Mouse (Mus musculus): ENCODE measurements around the gene Dkk2. TPM values are rescaled to one million over a fixed set of nuclear protein-coding genes. Genes with fewer than 3 reads are reported as not detected.
A peak's percentile ranks its signal among the peaks of the same experiment; 100 is the strongest.

Dkk2 gene
- polyA plus RNA-seq, 1 experiment: 0.70 TPM

DNA sequence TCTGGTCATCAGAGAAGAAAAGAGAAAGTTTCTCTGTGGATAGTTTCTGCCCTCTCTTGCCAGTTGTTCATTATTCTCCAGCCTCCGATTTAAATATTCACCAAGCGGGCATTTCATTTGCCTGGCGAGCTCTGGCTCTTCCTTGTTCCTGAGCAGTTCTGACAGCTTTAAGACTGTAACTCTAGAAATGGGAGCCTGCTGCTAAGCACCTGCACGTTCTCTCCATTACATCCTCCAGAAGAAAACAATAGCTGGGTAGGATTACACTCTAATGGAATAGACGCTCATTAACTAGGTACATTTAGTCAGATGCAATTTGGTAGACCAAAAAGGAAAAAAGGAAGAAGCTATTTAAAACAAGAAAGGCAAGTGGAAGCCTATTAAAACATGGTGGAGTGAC is 36.3 kb downstream of the Dkk2 start:
- no peak for DNase-seq (ENCODE audit: extremely low spot score in 1 of 2, low spot score in 1 of 2)

- DNase-seq (ENCODE audit: extremely low spot score in 1 of 2, low spot score in 1 of 2): no peak
Measured at GRCm38 (mm10) chr3:132122581-132122980, 37.5 kb downstream of the Dkk2 start.

- no peak for DNase-seq (ENCODE audit: extremely low spot score in 1 of 2, low spot score in 1 of 2)
Measured at GRCm38 (mm10) chr3:132125227-132125740, 40.2 kb downstream of the Dkk2 start.

DNA sequence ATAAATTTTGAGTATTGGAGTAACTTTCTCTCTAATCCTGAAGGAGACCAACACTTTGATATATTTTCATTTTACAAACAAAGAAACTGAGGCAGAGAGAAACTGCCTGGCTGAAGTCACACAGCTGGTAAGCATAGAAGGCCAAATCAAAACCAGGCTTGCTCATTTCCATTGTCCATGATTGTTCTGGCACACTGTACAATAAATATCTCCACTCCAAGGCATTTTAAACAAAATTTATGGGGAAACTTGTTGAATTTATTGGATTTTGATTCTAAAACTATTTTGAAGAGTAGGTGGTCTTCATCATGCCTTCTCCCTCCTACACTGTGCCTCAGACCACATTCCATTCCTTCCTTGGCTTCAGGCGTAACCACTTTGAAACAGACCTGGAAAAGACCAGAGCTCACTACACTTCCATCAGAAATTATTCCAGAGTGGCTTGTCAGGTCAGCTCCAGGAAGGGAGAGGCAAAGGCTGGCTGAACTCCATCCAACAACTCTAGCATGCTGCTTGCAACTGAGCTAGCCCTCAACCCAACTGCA is 44.7 kb downstream of the Dkk2 start:
- no peak for DNase-seq (ENCODE audit: extremely low spot score in 1 of 2, low spot score in 1 of 2)

DNA sequence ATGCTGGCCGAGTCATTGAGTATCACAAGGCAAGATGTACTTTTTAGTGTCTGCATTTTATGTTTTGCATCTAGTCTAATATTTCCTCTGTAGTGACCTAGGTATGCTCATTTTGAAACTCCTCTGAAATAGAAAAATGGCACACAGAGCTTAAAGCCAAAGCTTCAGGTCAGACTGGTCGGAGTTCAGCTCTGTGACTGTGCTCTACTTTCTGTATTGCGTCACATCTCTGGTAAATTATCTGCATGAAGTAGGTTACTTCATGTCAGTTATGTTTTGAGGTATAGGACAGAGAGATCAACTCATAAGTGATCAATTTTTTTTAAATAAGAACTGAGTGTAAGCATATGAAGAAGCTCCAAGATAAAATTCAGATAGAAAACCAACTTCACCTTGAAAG is 45.7 kb downstream of the Dkk2 start:
- no peak for DNase-seq (ENCODE audit: extremely low spot score in 1 of 2, low spot score in 1 of 2)

DNA sequence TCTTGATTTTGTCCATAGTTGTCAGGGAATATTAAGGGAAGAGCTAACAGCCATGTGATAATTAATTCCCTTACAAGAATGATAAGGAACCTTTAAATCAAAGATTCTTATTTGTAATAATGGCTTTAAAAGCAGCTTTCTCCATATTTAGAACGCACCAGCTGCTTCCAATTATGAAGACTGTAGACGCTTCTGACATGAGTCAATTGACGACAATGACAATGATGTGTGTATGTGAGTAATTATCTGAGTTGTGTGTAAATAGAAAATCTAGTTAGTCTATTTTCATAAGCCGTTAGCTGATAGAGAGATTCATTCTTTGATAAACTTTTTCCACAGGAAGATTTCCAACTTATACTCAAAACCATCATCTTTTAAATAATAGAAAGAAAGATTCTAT is 46.8 kb downstream of the Dkk2 start:
- no peak for DNase-seq (ENCODE audit: extremely low spot score in 1 of 2, low spot score in 1 of 2)

GRCm38 (mm10) chr3:132134502-132134901 is 49.4 kb downstream of the Dkk2 start:
- no peak for DNase-seq (ENCODE audit: extremely low spot score in 1 of 2, low spot score in 1 of 2)

DNA sequence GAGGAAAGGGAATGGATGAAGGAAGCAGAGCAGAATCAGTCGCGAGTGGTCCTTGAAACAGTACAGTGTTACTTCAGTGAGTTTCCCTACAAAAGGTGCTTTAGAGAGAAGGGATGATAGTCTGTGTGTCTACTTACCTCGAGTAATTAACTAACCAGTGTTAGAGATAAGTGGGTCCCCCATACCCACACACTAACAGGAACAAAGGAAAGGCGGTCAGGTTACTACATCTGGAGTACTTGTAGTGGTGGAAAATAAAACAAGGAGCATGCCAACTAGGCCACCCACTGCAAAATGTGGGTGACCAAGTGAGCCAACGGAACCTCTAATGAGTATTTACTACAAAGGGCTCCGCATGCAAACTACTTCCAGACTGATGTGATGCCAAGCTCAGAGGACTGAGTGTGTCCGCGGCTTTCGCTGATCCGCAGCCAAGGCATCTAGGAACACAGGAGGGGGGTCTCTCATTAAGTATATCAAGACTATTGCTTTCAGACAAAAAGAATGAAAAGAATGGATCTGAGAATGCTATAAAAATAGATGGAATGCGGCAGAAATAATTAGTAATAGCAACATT is 52.8 kb downstream of the Dkk2 start:
- peak in 1 of 2 experiments; percentile 5 for DNase-seq (ENCODE audit: extremely low spot score in 1 of 2, low spot score in 1 of 2)

DNA sequence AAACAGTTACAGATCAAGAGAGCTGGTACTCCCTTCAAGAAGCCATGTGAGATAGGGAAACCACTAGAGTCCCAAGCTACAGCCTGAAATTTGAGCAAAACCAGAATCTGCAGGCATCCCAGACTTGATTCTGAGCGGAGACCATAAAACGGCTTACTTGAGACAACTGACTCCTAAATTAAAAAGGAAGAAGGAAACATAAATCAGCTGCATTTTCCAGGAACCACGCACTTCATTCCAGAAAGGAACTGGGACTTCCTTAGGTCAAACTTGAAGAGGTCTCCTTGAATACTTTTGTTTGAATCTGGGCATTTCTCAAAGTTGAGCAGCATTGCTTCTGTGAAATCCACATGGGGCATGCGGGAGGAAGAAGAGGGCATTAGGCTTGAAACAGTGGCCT is 55.9 kb downstream of the Dkk2 start:
- no peak for DNase-seq (ENCODE audit: extremely low spot score in 1 of 2, low spot score in 1 of 2)

GRCm38 (mm10) chr3:132149446-132150025 is 64.4 kb downstream of the Dkk2 start:
- DNase-seq (ENCODE audit: extremely low spot score in 1 of 2, low spot score in 1 of 2): peak in 1 of 2 experiments; percentile 26

- DNase-seq (ENCODE audit: extremely low spot score in 1 of 2, low spot score in 1 of 2): no peak
Measured at GRCm38 (mm10) chr3:132158817-132159216, 73.7 kb downstream of the Dkk2 start.

DNA sequence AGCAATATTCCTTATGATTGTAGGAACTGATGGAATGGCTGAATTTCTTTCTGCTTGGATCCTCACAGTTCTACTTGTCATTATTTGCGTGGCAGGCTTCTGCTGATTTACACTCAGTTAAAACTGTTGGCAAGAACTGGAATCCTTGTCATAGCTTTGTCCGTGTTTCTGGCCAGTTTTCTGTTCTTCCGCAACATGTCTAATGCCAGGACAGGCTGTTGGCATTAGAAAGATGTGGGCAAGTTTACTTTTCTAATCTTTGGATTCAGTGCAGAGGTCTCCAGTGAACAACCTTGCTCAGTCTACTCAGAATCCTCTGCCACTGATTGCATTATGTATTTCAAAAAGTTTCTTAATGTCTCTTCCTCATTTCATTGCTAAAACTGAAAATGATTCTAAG is 83.8 kb downstream of the Dkk2 start:
- no peak for DNase-seq (ENCODE audit: extremely low spot score in 1 of 2, low spot score in 1 of 2)

- DNase-seq (ENCODE audit: extremely low spot score in 1 of 2, low spot score in 1 of 2): no peak
Measured at GRCm38 (mm10) chr3:132186888-132187552, 101.9 kb downstream of the Dkk2 start.

GRCm38 (mm10) chr3:132201950-132202349 is 116.9 kb downstream of the Dkk2 start:
- DNase-seq (ENCODE audit: extremely low spot score in 1 of 2, low spot score in 1 of 2): no peak

DNA sequence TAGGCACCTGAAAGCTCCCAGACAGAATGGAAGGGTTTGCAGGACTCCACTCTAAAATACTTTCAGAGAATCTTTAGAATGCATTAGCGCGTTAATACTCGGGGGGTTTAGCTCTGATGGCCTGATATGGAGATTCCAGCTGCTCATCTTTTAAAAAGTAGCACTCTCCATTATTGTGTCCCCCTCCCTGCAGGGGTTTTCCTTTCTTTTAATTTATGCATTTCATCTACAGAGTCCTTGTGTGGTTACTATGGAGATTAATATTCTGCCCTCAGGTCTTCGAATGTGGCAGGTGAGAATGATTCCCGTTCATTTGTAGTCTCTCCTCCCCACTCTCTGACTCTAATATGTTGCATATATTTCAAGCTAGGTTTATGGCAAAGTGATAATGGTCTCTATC is 117.6 kb downstream of the Dkk2 start:
- DNase-seq (ENCODE audit: extremely low spot score in 1 of 2, low spot score in 1 of 2): no peak

DNA sequence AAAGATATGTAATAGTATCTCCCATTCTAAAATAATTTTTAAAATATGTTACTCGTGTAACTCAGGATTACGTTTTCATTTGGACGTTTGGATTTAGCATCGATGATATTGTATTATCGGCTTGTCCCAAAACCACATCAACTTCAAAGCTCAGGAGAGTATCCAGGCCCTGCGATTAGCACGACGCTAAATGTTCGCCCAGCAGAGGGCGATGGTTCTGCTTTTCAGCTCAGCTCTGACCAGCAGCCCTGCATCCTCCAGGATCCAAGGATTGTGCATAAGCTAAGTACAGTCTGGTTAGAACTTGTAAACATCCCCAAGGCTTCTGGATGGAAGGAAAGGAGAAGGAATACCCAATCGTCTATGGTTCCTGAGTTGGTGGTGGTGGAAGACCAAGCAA is 122.4 kb downstream of the Dkk2 start:
- peak in 1 of 2 experiments; percentile 61 for DNase-seq (ENCODE audit: extremely low spot score in 1 of 2, low spot score in 1 of 2)

DNA sequence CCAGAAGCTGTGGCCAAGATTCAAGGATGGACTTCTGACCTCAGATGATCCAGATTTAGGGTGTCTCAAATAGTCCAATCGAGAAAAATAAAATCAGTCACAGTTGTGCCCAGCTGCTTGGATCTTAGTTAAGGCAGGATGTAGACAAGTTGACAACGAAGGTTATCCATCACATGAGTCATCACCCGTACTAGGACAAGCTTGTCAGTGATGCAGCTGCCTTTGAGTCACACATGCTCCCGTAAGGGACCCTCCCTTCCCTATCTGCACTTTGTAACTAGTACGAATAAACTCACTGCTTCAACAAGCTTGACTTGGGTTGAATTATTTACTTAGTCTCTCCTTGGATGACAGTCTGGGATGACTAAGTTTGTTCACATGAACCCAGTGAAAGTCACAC is 126.2 kb downstream of the Dkk2 start:
- no peak for DNase-seq (ENCODE audit: extremely low spot score in 1 of 2, low spot score in 1 of 2)

DNA sequence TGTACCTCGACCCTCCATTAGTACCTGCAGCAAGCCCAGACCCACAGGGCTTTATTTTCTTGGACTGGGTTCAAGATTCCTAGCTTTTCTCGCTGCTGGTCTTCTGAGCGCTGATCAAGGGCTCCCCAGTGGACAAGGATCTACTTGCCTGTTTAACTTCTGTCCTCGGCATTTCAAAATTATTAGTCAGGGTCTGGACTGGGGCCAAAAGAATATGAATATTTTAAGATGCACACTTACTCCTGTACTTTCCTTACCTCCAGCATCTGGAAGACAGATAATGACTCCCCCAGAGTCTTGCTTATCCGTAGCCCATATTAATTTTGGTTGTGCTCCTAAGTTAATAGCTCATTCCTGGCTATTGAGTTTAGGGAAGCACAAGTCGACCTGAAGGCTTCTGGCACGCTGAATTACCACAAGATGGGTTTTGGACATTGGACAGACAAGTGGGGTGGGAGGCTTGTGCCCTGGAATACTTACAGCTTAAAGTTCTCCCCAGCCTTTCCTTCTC is 134.9 kb downstream of the Dkk2 start:
- no peak for DNase-seq (ENCODE audit: extremely low spot score in 1 of 2, low spot score in 1 of 2)

- DNase-seq (ENCODE audit: extremely low spot score in 1 of 2, low spot score in 1 of 2): no peak
Measured at GRCm38 (mm10) chr3:132227622-132228021, 142.5 kb downstream of the Dkk2 start.
